Mouse (Mus musculus): Measurements from ENCODE around the gene Trib3. TPM values are rescaled to one million over a fixed set of nuclear protein-coding genes. Genes with fewer than 3 reads are reported as not detected.
"Not testable (repeated sequence)": the region's sequence is repeated elsewhere in the genome, so short reads cannot be mapped to it uniquely, and the experiment has no call there.

The Trib3 gene
- polyA plus RNA-seq, 1 experiment from 2014 or later, result 1.4 TPM

GRCm38 (mm10) chr2:152358977-152359376, 15.1 kb upstream of the Trib3 start:
- H3K9me3 ChIP-seq (ENCODE audit: control insufficient read depth, low read length); H3K4me3 ChIP-seq (ENCODE audit: low read depth, low read length); DNase-seq (ENCODE audit: low spot score); H3K4me1 ChIP-seq (ENCODE audit: control insufficient read depth, insufficient read depth, low read length); H3K36me3 ChIP-seq (ENCODE audit: control insufficient read depth, insufficient read depth, low read length); H3K27ac ChIP-seq (replicated peaks; ENCODE audit: low read depth, low read length); H3K27me3 ChIP-seq (ENCODE audit: control insufficient read depth, insufficient read depth, low read length); H3K9ac ChIP-seq (ENCODE audit: low read length); H3K4me2 ChIP-seq (ENCODE audit: low read depth, severe bottlenecking); ATAC-seq (ENCODE audit: insufficient number of reproducible peaks, low FRiP score, low TSS enrichment, low read depth): not testable (repeated sequence)
- 72% methylated on average over 5 of the region's 5 CpGs for WGBS

DNA sequence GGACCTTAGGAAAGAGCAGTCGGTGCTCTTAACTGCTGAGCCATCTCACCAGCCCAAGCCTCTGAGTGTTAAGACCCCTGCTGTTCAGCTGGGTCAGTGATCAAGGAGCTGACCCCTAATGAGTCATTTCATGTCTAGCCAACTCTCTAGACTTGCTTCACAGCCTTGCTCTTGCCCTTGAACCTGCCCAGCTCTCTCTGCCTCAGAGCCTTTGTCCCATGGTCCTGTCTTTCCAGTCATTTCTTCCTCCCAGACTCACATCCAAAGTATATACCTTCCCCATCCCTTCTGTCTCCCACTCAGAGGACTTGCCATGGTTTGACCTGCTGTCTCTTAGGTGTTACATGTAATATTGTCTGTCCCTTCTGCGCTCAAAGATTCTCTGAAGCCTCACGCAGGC, 13.4 kb upstream of the Trib3 start:
- no peak for ATAC-seq (ENCODE audit: insufficient number of reproducible peaks, low FRiP score, low TSS enrichment, low read depth)
- DNase-seq (ENCODE audit: low spot score), result no peak
- no peak overlapping the region for H3K9ac ChIP-seq (ENCODE audit: low read length)
- 88% methylated on average over 3 of the region's 3 CpGs for WGBS
- H3K27ac ChIP-seq (replicated peaks; ENCODE audit: low read depth, low read length), result no peak overlapping the region
- H3K4me3 ChIP-seq (ENCODE audit: low read depth, low read length), result no peak overlapping the region
- no peaks in the 10 kb centered on the region for H3K9me3 ChIP-seq (ENCODE audit: control insufficient read depth, low read length)
- H3K4me1 ChIP-seq (ENCODE audit: control insufficient read depth, insufficient read depth, low read length), result no peaks in the 10 kb centered on the region
- no peaks in the 10 kb centered on the region for H3K27me3 ChIP-seq (ENCODE audit: control insufficient read depth, insufficient read depth, low read length)
- H3K4me2 ChIP-seq (ENCODE audit: low read depth, severe bottlenecking), result no peak overlapping the region
- no peaks in the 10 kb centered on the region for H3K36me3 ChIP-seq (ENCODE audit: control insufficient read depth, insufficient read depth, low read length)

GRCm38 (mm10) chr2:152349842-152350540, 6.2 kb upstream of the Trib3 start:
- 89% methylated on average over 8 of the region's 8 CpGs for WGBS
- Histone ChIP-seq H3K4me3 (ENCODE audit: low read depth, low read length) (no peak overlapping the region), H3K9ac (ENCODE audit: low read length) (no peak overlapping the region), H3K27ac (replicated peaks; ENCODE audit: low read depth, low read length) (no peak overlapping the region), H3K4me2 (ENCODE audit: low read depth, severe bottlenecking) (no peak overlapping the region), H3K4me1 (ENCODE audit: control insufficient read depth, insufficient read depth, low read length) (no peaks in the 10 kb centered on the region), H3K9me3 (ENCODE audit: control insufficient read depth, low read length) (no peaks in the 10 kb centered on the region), H3K27me3 (ENCODE audit: control insufficient read depth, insufficient read depth, low read length) (no peaks in the 10 kb centered on the region), H3K36me3 (ENCODE audit: control insufficient read depth, insufficient read depth, low read length) (no peaks in the 10 kb centered on the region)
- ATAC-seq (ENCODE audit: insufficient number of reproducible peaks, low FRiP score, low TSS enrichment, low read depth) (no peak), DNase-seq (ENCODE audit: low spot score) (no peak)

DNA sequence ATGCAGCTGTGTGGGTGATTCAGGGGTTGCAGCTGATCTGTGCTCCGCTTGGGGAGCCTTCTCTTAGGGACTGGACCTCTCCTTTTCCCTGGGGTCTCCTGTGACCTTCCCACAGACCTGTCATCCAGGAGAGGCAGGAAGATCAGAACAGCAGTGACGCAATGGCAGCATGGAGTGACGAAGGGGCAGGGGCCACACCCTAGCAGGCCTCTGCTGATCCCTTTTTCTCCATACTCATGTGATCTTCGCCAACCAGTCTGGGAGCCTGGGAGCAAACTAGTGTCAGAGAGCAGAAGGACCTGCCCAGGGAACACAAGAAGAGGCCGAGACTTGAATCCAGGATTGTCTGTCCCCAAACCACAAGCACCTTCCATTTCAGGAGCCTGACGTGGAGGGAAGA, 5.4 kb upstream of the Trib3 start:
- Histone ChIP-seq H3K4me2 (ENCODE audit: low read depth, severe bottlenecking) (no peak overlapping the region), H3K36me3 (ENCODE audit: control insufficient read depth, insufficient read depth, low read length) (no peaks in the 10 kb centered on the region), H3K9me3 (ENCODE audit: control insufficient read depth, low read length) (no peaks in the 10 kb centered on the region), H3K4me1 (ENCODE audit: control insufficient read depth, insufficient read depth, low read length) (peaks cover 3% of the 10 kb centered on the region; the same call in 1 of the 2 replicates), H3K27ac (replicated peaks; ENCODE audit: low read depth, low read length) (no peak overlapping the region), H3K4me3 (ENCODE audit: low read depth, low read length) (no peak overlapping the region), H3K27me3 (ENCODE audit: control insufficient read depth, insufficient read depth, low read length) (0 out of 2 replicates have a peak, but pooled peaks cover 3% of the 10 kb centered on the region), H3K9ac (ENCODE audit: low read length) (no peak overlapping the region)
- ATAC-seq (ENCODE audit: insufficient number of reproducible peaks, low FRiP score, low TSS enrichment, low read depth), result no peak
- WGBS, result 79% methylated on average over 6 of the region's 6 CpGs
- no peak for DNase-seq (ENCODE audit: low spot score)

DNA sequence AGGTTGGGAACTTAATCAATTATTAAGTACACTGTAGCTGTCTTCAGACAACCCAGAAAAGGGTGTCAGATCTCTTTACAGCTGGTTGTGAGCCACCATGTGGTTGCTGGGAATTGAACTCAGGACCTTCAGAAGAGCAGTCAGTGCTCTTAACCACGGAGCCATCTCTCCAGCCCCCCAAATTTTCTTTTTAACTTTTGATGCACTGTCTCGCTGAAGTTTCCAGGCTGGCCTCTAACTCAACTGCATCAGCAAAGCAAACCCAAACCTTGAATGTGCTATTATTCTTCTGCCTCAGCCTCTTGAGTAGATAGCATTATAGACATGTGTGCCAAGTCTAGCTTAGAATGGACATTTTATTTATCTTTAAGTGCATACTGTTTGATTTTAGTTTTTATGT, 3.9 kb upstream of the Trib3 start:
- 76% methylated on average over 2 of the region's 2 CpGs for WGBS
- ATAC-seq (ENCODE audit: insufficient number of reproducible peaks, low FRiP score, low TSS enrichment, low read depth), result no peak
- no peak overlapping the region for H3K4me2 ChIP-seq (ENCODE audit: low read depth, severe bottlenecking)
- H3K9ac ChIP-seq (ENCODE audit: low read length), result no peak overlapping the region
- DNase-seq (ENCODE audit: low spot score), result no peak
- H3K4me1 ChIP-seq (ENCODE audit: control insufficient read depth, insufficient read depth, low read length), result peaks cover 3% of the 10 kb centered on the region; the same call in 1 of the 2 replicates
- H3K9me3 ChIP-seq (ENCODE audit: control insufficient read depth, low read length), result no peaks in the 10 kb centered on the region
- no peak overlapping the region for H3K27ac ChIP-seq (replicated peaks; ENCODE audit: low read depth, low read length)
- H3K4me3 ChIP-seq (ENCODE audit: low read depth, low read length), result no peak overlapping the region
- 0 out of 2 replicates have a peak, but pooled peaks cover 3% of the 10 kb centered on the region for H3K27me3 ChIP-seq (ENCODE audit: control insufficient read depth, insufficient read depth, low read length)
- H3K36me3 ChIP-seq (ENCODE audit: control insufficient read depth, insufficient read depth, low read length), result no peaks in the 10 kb centered on the region

GRCm38 (mm10) chr2:152346776-152347465, 3.1 kb upstream of the Trib3 start:
- DNase-seq (ENCODE audit: low spot score) (no peak), ATAC-seq (ENCODE audit: insufficient number of reproducible peaks, low FRiP score, low TSS enrichment, low read depth) (no peak)
- no peaks in the 10 kb centered on the region for H3K9me3 ChIP-seq (ENCODE audit: control insufficient read depth, low read length)
- no peak overlapping the region for H3K9ac ChIP-seq (ENCODE audit: low read length)
- no peak overlapping the region for H3K4me2 ChIP-seq (ENCODE audit: low read depth, severe bottlenecking)
- peaks cover 3% of the 10 kb centered on the region; the same call in 1 of the 2 replicates for H3K4me1 ChIP-seq (ENCODE audit: control insufficient read depth, insufficient read depth, low read length)
- no peaks in the 10 kb centered on the region for H3K36me3 ChIP-seq (ENCODE audit: control insufficient read depth, insufficient read depth, low read length)
- H3K27ac ChIP-seq (replicated peaks; ENCODE audit: low read depth, low read length), result no peak overlapping the region
- WGBS, result 41% methylated on average over 9 of the region's 9 CpGs
- H3K27me3 ChIP-seq (ENCODE audit: control insufficient read depth, insufficient read depth, low read length), result 0 out of 2 replicates have a peak, but pooled peaks cover 3% of the 10 kb centered on the region
- no peak overlapping the region for H3K4me3 ChIP-seq (ENCODE audit: low read depth, low read length)

- Histone ChIP-seq H3K4me2 (ENCODE audit: low read depth, severe bottlenecking) (no peak overlapping the region), H3K9me3 (ENCODE audit: control insufficient read depth, low read length) (no peaks in the 10 kb centered on the region), H3K9ac (ENCODE audit: low read length) (no peak overlapping the region; the same call in 1 of the 2 replicates), H3K36me3 (ENCODE audit: control insufficient read depth, insufficient read depth, low read length) (no peaks in the 10 kb centered on the region), H3K27me3 (ENCODE audit: control insufficient read depth, insufficient read depth, low read length) (0 out of 2 replicates have a peak, but pooled peaks cover 3% of the 10 kb centered on the region), H3K27ac (replicated peaks; ENCODE audit: low read depth, low read length) (no peak overlapping the region), H3K4me3 (ENCODE audit: low read depth, low read length) (no peak overlapping the region), H3K4me1 (ENCODE audit: control insufficient read depth, insufficient read depth, low read length) (peaks cover 3% of the 10 kb centered on the region; the same call in 1 of the 2 replicates)
- WGBS, result 57% methylated on average over 6 of the region's 6 CpGs
- DNase-seq (ENCODE audit: low spot score) (no peak), ATAC-seq (ENCODE audit: insufficient number of reproducible peaks, low FRiP score, low TSS enrichment, low read depth) (no peak)
Observed at GRCm38 (mm10) chr2:152345393-152345792, 1.6 kb upstream of the Trib3 start.

GRCm38 (mm10) chr2:152344909-152345308, 1.1 kb upstream of the Trib3 start:
- H3K9ac ChIP-seq (ENCODE audit: low read length), result no peak overlapping the region
- H3K9me3 ChIP-seq (ENCODE audit: control insufficient read depth, low read length), result no peaks in the 10 kb centered on the region
- no peak overlapping the region for H3K4me2 ChIP-seq (ENCODE audit: low read depth, severe bottlenecking)
- 0 out of 2 replicates have a peak, but pooled peaks cover 3% of the 10 kb centered on the region for H3K27me3 ChIP-seq (ENCODE audit: control insufficient read depth, insufficient read depth, low read length)
- WGBS, result 61% methylated on average over 5 of the region's 5 CpGs
- no peak overlapping the region for H3K4me3 ChIP-seq (ENCODE audit: low read depth, low read length)
- peaks cover 3% of the 10 kb centered on the region; the same call in 1 of the 2 replicates for H3K4me1 ChIP-seq (ENCODE audit: control insufficient read depth, insufficient read depth, low read length)
- no peak for DNase-seq (ENCODE audit: low spot score)
- H3K36me3 ChIP-seq (ENCODE audit: control insufficient read depth, insufficient read depth, low read length), result no peaks in the 10 kb centered on the region
- no peak for ATAC-seq (ENCODE audit: insufficient number of reproducible peaks, low FRiP score, low TSS enrichment, low read depth)
- no peak overlapping the region for H3K27ac ChIP-seq (replicated peaks; ENCODE audit: low read depth, low read length)
